Mouse (Mus musculus): ENCODE measurements around the gene Gm9837.

The Gm9837 gene

GRCm38 (mm10) chr11:53486822-53487594 is 16.7 kb upstream of the Gm9837 start:
- no peak for DNase-seq (ENCODE audit: low spot score)

DNA sequence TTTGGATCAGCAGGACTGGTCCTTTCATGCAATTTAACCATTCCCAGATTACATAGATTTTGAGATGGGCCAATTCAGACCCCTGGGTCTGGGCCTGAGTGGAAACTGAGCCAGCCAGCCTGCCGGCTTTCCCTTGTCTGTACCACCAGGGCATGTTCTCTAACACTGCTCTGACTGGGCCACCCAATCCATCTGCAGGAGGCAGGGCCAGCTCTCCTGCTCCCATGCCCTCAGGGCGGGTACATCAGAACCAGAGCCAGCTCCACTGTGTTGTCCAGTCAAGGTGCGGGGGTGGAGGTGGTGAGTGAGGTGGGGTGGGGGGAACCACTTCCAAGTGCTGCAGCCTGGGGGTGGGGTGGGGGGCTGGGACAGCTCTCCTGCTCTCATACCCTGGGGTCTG is 16.1 kb upstream of the Gm9837 start:
- no peak for DNase-seq (ENCODE audit: low spot score)

DNA sequence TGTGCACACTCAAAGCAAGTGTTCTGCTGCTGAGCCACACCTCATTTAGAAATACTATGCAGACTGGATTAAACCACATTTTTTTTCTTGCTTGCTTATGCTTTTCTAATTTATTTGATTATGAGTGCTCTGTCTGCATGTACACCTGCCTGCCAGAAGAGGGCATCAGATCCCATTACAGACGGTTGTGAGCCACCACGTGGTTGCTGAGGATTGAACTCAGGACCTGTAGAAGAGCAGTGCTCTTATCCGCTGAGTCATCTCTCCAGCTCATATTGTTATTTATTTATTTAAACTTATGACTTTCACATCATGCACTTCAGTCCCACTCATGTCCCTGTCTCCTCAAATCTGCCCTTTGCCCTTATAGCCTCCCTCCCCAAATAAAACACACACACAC is 15.4 kb upstream of the Gm9837 start:
- DNase-seq (ENCODE audit: low spot score): no peak

- no peak for DNase-seq (ENCODE audit: low spot score)
Measured at GRCm38 (mm10) chr11:53483159-53483891, 13.0 kb upstream of the Gm9837 start.

DNA sequence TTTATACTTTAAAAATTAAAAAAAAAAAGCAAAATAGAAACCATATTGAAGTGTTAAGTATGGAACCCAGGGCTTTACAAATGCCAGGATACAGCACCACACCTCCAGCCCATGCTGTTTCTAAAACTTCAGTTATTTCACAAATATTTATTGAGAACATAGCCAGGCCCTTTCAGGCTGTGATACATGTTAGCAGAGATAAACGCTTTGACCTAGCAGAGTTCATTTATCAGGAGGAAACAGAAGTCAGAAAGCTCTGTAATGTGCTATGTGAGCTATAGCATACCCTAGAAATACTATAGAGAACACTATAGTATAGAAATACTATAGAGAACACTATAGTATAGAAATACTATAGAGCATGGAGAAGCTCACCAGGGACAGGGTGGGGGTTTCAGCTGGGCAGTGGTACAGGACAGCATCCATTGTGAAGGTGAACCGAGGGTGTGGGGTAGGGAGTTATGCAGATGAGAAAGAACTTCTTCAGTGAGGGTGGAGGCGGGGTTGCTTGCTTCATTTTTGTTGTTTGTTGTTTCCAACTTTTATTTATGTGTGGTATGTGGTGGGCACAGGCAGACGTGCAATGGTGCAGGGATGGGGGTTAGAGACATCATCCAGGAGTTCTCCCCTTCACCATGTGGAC is 10.9 kb upstream of the Gm9837 start:
- DNase-seq (ENCODE audit: low spot score): no peak

- DNase-seq (ENCODE audit: low spot score): peak; percentile 72
Measured at GRCm38 (mm10) chr11:53479783-53480301, 9.6 kb upstream of the Gm9837 start, which contains the start of the genes Gm9945 and Sowaha. TSS of gene Gm9945 (plus strand) at chr11:53480166. TSS of gene Sowaha (minus strand) at chr11:53480274.

- DNase-seq (ENCODE audit: low spot score): no peak
Measured at GRCm38 (mm10) chr11:53479171-53479782, 9.0 kb upstream of the Gm9837 start.

DNA sequence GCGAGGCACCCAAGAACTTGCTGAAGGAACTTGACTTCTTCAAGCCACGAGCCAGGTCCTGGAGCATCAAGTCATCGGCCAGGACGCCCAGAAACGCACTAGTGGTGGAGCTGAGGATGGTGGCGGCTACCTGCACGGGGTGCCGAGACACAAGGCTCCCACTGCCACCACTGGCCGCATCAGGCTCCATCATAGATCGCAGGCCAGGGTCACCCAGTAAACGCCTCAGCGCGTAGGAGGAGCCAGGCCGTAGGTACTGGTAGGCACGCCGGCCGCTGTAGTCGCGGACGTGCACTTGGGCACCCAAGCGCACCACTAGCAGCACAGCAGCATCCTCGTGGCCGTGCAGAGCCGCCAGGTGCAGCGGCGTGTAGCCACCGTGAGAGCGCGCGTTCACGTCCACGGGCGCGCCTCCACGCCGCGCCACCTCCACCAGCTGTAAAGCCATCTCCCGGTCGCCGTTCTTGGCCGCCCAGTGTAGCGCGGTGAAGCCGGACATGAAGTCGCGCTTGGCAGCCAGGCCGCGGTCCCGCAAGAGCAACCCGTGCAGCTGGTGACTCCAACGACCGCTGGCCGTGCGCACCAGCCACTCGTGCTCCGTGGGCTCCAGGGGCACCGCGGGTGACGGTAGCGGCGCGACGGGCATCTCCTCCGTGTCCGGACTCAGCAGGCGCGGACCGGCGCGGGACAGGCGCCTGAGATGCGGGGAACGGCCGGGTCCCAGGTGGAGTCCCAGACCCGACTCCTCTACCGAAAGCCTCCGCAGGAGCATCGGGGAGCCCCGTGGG is 8.3 kb upstream of the Gm9837 start:
- DNase-seq (ENCODE audit: low spot score): no peak

- DNase-seq (ENCODE audit: low spot score): no peak
Measured at GRCm38 (mm10) chr11:53477833-53478232, 7.6 kb upstream of the Gm9837 start.

DNA sequence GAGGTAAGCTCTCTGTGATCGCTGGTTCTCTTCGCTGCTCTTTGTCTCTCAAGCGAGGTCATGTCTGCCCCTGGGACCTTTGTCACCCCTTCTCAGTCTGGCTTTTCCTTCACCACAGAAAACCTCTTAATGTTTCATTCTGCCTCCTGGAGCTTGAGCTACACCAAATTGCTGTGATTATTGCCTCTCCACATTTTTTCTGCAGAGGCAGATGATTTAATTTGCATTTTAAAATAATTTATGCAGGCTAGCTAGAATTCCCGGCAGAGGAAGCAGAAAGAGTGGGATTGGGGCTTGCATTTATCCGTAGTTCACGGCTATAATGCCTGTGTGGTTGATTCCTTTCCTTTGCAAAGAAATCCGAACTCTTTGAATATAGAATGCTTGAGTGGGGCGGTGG is 5.3 kb upstream of the Gm9837 start:
- no peak for DNase-seq (ENCODE audit: low spot score)

DNA sequence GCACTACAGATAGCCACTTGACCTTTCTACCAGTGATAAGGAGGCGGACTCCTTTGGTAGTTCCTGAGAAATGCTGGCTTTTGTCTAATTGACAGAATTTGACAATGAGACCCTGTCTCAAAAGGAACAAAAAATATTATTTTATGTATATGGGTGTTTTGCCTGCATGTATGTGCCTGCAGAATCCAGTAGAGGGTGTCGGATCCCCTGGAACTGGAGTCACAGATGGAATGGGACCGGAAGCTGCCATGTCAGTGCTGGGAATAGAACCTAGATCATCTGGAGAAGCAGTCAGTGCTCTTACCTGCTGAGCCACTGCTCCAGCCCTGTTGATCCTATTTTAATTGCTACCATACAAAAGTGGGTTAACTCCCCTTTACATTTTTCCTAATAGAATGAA is 2.4 kb upstream of the Gm9837 start:
- no peak for DNase-seq (ENCODE audit: low spot score)

DNA sequence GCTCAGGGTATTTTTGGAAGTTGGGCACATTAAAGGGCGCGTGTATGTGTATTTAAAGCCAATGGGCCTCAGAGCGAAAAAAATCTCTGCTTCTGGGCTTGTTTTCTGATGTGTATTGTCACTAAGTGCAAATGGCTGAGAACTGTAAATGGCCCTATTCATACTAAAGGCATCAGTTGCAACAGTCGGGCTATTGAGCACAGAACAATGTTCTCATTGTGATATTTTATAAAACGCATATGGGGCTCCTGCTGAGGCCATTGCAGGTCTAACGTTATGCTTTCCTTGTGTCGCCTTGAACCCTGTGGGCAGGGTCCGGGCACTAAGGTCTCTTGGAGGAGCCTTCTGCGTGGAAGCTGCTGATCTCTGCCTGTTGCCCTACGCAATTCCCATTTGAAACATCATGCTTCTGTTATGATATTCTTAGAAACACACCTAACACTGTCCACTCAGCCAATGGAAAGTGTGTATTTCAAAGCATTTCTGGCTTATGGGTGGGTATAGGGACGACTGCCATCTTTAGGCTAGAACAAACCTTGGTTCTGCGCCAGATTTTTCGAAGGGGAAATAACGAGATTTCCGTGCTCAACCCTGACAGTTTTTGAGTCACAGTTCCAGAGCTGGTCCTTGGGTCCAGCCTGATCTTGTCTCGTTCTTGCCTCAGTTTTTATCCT is 848 bp downstream of the Gm9837 start:
- peak; percentile 69 for DNase-seq (ENCODE audit: low spot score)

GRCm38 (mm10) chr11:53466231-53466971 is 3.9 kb downstream of the Gm9837 start:
- DNase-seq (ENCODE audit: low spot score): peak; percentile 82

DNA sequence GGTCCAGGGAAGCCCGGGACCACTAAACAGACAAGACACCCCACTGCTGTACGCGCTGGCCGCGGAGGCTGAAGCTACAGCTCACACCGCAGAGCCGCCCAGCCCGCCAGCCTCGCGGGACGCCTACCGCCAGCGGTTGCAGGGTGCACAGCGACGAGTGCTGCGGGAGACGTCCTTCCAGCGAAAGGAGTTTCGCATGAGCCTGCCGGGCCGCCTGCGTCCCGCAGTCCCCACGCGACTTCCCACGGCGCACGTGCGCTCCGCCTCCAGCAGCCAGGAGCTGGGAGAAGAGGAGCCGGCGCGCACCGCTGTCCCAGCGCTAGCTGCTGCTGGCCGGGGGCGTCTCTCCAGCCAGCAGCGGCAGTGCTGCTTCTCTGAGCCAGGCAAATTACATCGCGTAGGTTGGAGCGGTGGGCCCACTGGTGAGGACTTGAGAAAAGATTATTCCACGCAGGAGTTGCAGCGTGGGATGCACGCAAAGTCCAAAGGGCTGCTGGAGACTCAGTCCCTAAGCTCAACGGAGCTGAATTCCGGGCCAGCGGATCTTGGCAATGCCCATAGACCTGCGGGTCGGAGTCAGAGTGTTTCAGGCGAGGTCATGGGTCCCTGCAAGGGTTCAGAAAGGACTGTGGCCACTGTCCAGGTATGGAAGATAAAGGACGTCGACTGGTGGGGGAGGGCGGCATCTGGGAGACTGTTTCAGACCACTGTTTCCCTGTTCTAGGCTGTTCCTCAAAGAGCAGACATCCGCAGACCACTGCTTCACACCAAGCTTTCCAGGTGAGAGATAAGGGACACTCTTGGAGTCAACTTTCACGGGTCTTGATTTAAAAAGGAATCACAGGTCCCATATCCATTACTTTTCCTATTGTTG is 6.5 kb downstream of the Gm9837 start:
- DNase-seq (ENCODE audit: low spot score): peak; percentile 52

DNA sequence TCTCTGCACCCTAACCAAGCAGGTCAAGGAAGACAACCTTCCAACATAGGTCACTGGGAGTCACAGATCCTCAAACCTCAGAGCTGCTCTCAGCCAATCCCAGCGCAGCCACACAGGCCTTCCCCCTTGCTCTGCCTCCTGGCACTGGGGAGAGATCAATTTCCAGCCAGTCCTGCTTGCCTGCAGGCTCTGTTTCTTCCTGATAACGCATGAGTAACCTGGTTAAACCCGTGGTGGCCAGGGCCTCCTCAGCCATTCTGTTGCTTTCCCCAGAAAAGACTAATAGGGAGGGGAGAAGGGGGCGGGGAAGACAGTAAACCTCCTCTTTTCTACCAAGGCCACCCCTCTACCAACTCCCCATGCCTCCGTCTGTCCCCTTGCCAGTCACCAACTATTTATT is 8.6 kb downstream of the Gm9837 start:
- DNase-seq (ENCODE audit: low spot score): no peak

GRCm38 (mm10) chr11:53460192-53460591 is 10.1 kb downstream of the Gm9837 start:
- DNase-seq (ENCODE audit: low spot score): no peak

DNA sequence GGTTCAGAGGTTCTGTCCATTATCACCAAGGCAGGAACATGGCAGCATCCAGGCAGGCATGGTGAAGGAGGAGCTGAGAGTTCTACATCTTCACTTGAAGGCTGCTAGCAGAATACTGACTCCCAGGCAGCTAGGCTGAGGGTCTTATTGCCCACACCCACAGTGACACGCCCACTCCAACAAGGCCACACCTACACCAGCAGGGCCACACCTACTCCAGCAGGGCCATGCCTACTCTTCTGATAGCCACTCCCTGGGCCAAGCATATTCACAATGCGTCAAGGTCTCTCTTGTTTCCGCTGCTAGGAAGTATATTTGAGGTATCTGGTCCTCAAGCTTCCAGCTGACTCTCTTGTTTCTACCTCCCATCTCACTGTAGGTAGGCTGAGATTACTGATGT is 11.3 kb downstream of the Gm9837 start:
- no peak for DNase-seq (ENCODE audit: low spot score)

- DNase-seq (ENCODE audit: low spot score): no peak
Measured at GRCm38 (mm10) chr11:53457372-53457954, 12.8 kb downstream of the Gm9837 start.
